Comparison of ENCODE assay signal across 8 mouse cellular contexts in genomic region chr2:80315242-80316161, GRCm38 (mm10). TPM values are rescaled to one million over a fixed set of nuclear protein-coding genes. Genes with fewer than 3 reads are reported as not detected.
A peak's percentile ranks its signal among the peaks of the same experiment; 100 is the strongest.
DNase-seq lines count a peak whose midpoint lies in the region; ATAC-seq and TF ChIP-seq lines count a peak whose summit lies in the region.

TSS of gene Dnajc10 (plus strand) at chr2:80315466.

- H3K4me1 ChIP-seq in bone marrow, adult 2 months (ENCODE audit: control insufficient read depth, insufficient read depth, low read length): no peaks in the 10 kb centered on the region; the same call in 1 of the 2 replicates
- H3K4me1 ChIP-seq in embryonic facial prominence, embryonic 15.5 days: peaks cover 3% of the 10 kb centered on the region; the same call in 1 of the 2 replicates
- H3K4me1 ChIP-seq in limb, embryonic 14.5 days (ENCODE audit: control insufficient read depth, insufficient read depth, low read length): 0 out of 2 replicates have a peak, but pooled peaks cover 4% of the 10 kb centered on the region
- H3K4me1 ChIP-seq in midbrain, postnatal 0 days (ENCODE audit: insufficient read depth, low read length): peaks cover 3% of the 10 kb centered on the region; the same call in 1 of the 2 replicates

- H3K4me2 ChIP-seq in embryonic facial prominence, embryonic 15.5 days (replicated peaks): peak within 1 kb of the TSS; percentile 56
- peak within 1 kb of the TSS; percentile 42 for H3K4me2 ChIP-seq in limb, embryonic 14.5 days (replicated peaks; ENCODE audit: low read depth, low read length, severe bottlenecking)
- H3K4me2 ChIP-seq in midbrain, postnatal 0 days (ENCODE audit: low read depth, low read length, poor library complexity, severe bottlenecking): peak within 1 kb of the TSS; percentile 70

- peak within 1 kb of the TSS; percentile 99 for H3K27ac ChIP-seq in bone marrow, adult 2 months (ENCODE audit: control insufficient read depth, insufficient read depth, low read depth, low read length, poor library complexity)
- H3K27ac ChIP-seq in embryonic facial prominence, embryonic 15.5 days (replicated peaks): peak within 1 kb of the TSS; percentile 93
- peak within 1 kb of the TSS; percentile 95 for H3K27ac ChIP-seq in limb, embryonic 14.5 days (replicated peaks; ENCODE audit: low read depth, low read length)
- peak within 1 kb of the TSS; percentile 94 for H3K27ac ChIP-seq in midbrain, postnatal 0 days (ENCODE audit: low read depth, low read length)

- no peaks in the 10 kb centered on the region for H3K9me3 ChIP-seq in embryonic facial prominence, embryonic 15.5 days (replicated peaks)
- H3K9me3 ChIP-seq in limb, embryonic 14.5 days (ENCODE audit: control insufficient read depth, low read length): no peaks in the 10 kb centered on the region
- no peaks in the 10 kb centered on the region for H3K9me3 ChIP-seq in midbrain, postnatal 0 days (ENCODE audit: low read length)

- peaks cover 10% of the 10 kb centered on the region for H3K36me3 ChIP-seq in embryonic facial prominence, embryonic 15.5 days
- H3K36me3 ChIP-seq in limb, embryonic 14.5 days (ENCODE audit: control insufficient read depth, insufficient read depth, low read length): peaks cover 21% of the 10 kb centered on the region
- H3K36me3 ChIP-seq in midbrain, postnatal 0 days (ENCODE audit: insufficient read depth, low read length): no peaks in the 10 kb centered on the region

- ATAC-seq in embryonic facial prominence, embryonic 15.5 days (ENCODE audit: insufficient number of reproducible peaks, low FRiP score, low TSS enrichment, low read depth): peak; percentile 93
- ATAC-seq in limb, embryonic 14.5 days (ENCODE audit: low FRiP score, low read depth): peak; percentile 92
- peak; percentile 93 for ATAC-seq in midbrain, postnatal 0 days (ENCODE audit: low FRiP score)

- H3K9ac ChIP-seq in embryonic facial prominence, embryonic 15.5 days: peak within 1 kb of the TSS; percentile 76
- H3K9ac ChIP-seq in limb, embryonic 14.5 days (ENCODE audit: low read depth, low read length, severe bottlenecking): peak within 1 kb of the TSS; percentile 90
- peak within 1 kb of the TSS; percentile 90 for H3K9ac ChIP-seq in midbrain, postnatal 0 days (replicated peaks; ENCODE audit: low read length, poor library complexity, severe bottlenecking)

- no peak for TF ChIP-seq CTCF in bone marrow, adult 2 months (IDR thresholded peaks at IDR 0.05; ENCODE audit: control insufficient read depth, insufficient read depth, low read length)
- 0 out of 2 replicates have a peak, but pooled peaks have one; percentile 9 for TF ChIP-seq CTCF in midbrain, postnatal 0 days (IDR thresholded peaks at IDR 0.05)

- peak; percentile 94 for DNase-seq in 416B (ENCODE audit: low read depth)
- DNase-seq in heart, adult 8-10 months (ENCODE audit: low spot score): peak; percentile 93
- peak; percentile 91 for DNase-seq in kidney, adult 9 months
- DNase-seq in limb, embryonic 14.5 days (ENCODE audit: low spot score): peak; percentile 88
- DNase-seq in midbrain, postnatal 0 days (ENCODE audit: low spot score): peak; percentile 92
- peak; percentile 84 to 88 for DNase-seq in spleen, postnatal 14 days (ENCODE audit: low spot score in 2 of 2)

- under 1% methylated on average over 72 of the region's 72 CpGs for WGBS in bone marrow, adult 2 months
- WGBS in embryonic facial prominence, embryonic 15.5 days: under 1% methylated on average over 72 of the region's 72 CpGs
- WGBS in limb, embryonic 14.5 days: under 1% methylated on average over 53 of the region's 72 CpGs
- WGBS in midbrain, postnatal 0 days: under 1% methylated on average over 71 of the region's 72 CpGs

- H3K4me3 ChIP-seq in bone marrow, adult 2 months (replicated peaks; ENCODE audit: control insufficient read depth, low read depth, low read length): peak within 1 kb of the TSS; percentile 98
- H3K4me3 ChIP-seq in embryonic facial prominence, embryonic 15.5 days (replicated peaks): peak within 1 kb of the TSS; percentile 88
- peak within 1 kb of the TSS; percentile 73 for H3K4me3 ChIP-seq in limb, embryonic 14.5 days (replicated peaks; ENCODE audit: low read length)
- H3K4me3 ChIP-seq in midbrain, postnatal 0 days (ENCODE audit: low read depth, low read length): peak within 1 kb of the TSS; percentile 86

- H3K27me3 ChIP-seq in embryonic facial prominence, embryonic 15.5 days: no peaks in the 10 kb centered on the region
- no peaks in the 10 kb centered on the region; the same call in 1 of the 2 replicates for H3K27me3 ChIP-seq in limb, embryonic 14.5 days (ENCODE audit: control insufficient read depth, insufficient read depth, low read length)
- no peaks in the 10 kb centered on the region for H3K27me3 ChIP-seq in midbrain, postnatal 0 days (ENCODE audit: insufficient read depth, low read length)

- TF ChIP-seq POLR2A in bone marrow, adult 2 months (IDR thresholded peaks at IDR 0.05; ENCODE audit: borderline replicate concordance, control insufficient read depth, low read depth, low read length): peak; percentile 86
- peak; percentile 85; the same call in 1 of the 2 replicates for TF ChIP-seq POLR2A in limb, embryonic 14.5 days (IDR thresholded peaks at IDR 0.05; ENCODE audit: borderline replicate concordance, extremely low read depth, insufficient read depth, insufficient read length)

RNA-seq across cellular contexts. Expression of gene Dnajc10, which starts in this region (rescaled TPM):
- 13.8 and 18.6 TPM in 2 replicates for polyA plus RNA-seq in bone marrow, adult 2 months (2011; ENCODE audit: insufficient read depth, insufficient read length, low replicate concordance, missing spikeins)
- 66.5 and 68.2 TPM in 2 replicates for polyA plus RNA-seq in embryonic facial prominence, embryonic 15.5 days (2015; fragmentation: Nextera tagmentation; extraction: Ambion mirVana)
- total RNA-seq in heart, adult 8-10 months (2022): 10 to 100 TPM; 33.5 to 36.3 (median 35.4) TPM
- polyA plus RNA-seq in limb, embryonic 14.5 days (2012; rRNA removed): 58.1 and 59.3 TPM in 2 replicates
- 78.5 and 84.9 TPM in 2 replicates for polyA plus RNA-seq in limb, embryonic 14.5 days (2014; fragmentation: Nextera tagmentation; extraction: Ambion mirVana)
- 65.8 and 82.3 TPM in 2 replicates for total RNA-seq in midbrain, postnatal 0 days (2014; rRNA removed)
- 59.4 and 65.8 TPM in 2 replicates for polyA plus RNA-seq in midbrain, postnatal 0 days (2015; fragmentation: Nextera tagmentation; extraction: Ambion mirVana)

Comparison
In these comparisons a context has a peak if more than half of its experiments do, and no peak if none do; other contexts are left out.
1. Peak in every context shown above with its lines: DNase-seq, ATAC-seq, H3K4me3 ChIP-seq and H3K27ac ChIP-seq.